Mouse (Mus musculus) G1E (cell line): ENCODE results near the gene Gm11549.

ENCODE experiments used
- CTCF ChIP-seq: IDR thresholded peaks from 2 replicates; pipeline ENCODE4 v1.5.1; 2012; ENCODE audit warnings: low read depth, low read length, inconsistent platforms, mixed read lengths
- GATA2 ChIP-seq: IDR thresholded peaks from 2 replicates; pipeline ENCODE4 v1.6.1; 2012; ENCODE audit warnings: low read depth, low read length, inconsistent platforms, borderline replicate concordance
- TAL1 ChIP-seq: conservative IDR thresholded peaks from 2 replicates; pipeline ENCODE4 v1.6.1; 2012; ENCODE audit warnings: low read depth, low read length, inconsistent platforms, mixed read lengths

GRCm38 (mm10) chr3:36482940-36483339 is 38.7 kb downstream of the Gm11549 start:
- TF ChIP-seq GATA2 (no peak), CTCF (no peak), TAL1 (no peak)
